Mouse (Mus musculus) ES-E14 (cell line): ENCODE measurements around the gene Fam83c.

Experiments
- CHD2 ChIP-seq: IDR thresholded peaks from 2 replicates; pipeline ENCODE4 v1.6.1; 2014; ENCODE audit warnings: mild to moderate bottlenecking, low read depth, low read length, inconsistent platforms
- HCFC1 ChIP-seq: IDR thresholded peaks from 2 replicates; pipeline ENCODE4 v1.6.1; 2012; ENCODE audit warnings: low read length, inconsistent platforms, borderline replicate concordance; ENCODE audit not compliant: insufficient read depth
- ZNF384 ChIP-seq: IDR thresholded peaks from 2 replicates; pipeline ENCODE4 v1.6.1; 2012; ENCODE audit warnings: low read depth, low read length, inconsistent platforms

- no peak for TF ChIP-seq CHD2
- no peak for TF ChIP-seq ZNF384
- no peak for TF ChIP-seq HCFC1
Observed at GRCm38 (mm10) chr2:155863301-155863867, 28.7 kb upstream of the Fam83c start.
